Mouse (Mus musculus): ENCODE measurements around the gene Imp4. TPM values are rescaled to one million over a fixed set of nuclear protein-coding genes. Genes with fewer than 3 reads are reported as not detected.

The Imp4 gene
- total RNA-seq (2014; fragmentation: Nextera tagmentation) (121 and 129 TPM in 2 replicates), total RNA-seq (2017) (35.5 and 36.5 TPM in 2 replicates), polyA plus RNA-seq (2012) (50.4 and 71.2 TPM in 2 replicates)

DNA sequence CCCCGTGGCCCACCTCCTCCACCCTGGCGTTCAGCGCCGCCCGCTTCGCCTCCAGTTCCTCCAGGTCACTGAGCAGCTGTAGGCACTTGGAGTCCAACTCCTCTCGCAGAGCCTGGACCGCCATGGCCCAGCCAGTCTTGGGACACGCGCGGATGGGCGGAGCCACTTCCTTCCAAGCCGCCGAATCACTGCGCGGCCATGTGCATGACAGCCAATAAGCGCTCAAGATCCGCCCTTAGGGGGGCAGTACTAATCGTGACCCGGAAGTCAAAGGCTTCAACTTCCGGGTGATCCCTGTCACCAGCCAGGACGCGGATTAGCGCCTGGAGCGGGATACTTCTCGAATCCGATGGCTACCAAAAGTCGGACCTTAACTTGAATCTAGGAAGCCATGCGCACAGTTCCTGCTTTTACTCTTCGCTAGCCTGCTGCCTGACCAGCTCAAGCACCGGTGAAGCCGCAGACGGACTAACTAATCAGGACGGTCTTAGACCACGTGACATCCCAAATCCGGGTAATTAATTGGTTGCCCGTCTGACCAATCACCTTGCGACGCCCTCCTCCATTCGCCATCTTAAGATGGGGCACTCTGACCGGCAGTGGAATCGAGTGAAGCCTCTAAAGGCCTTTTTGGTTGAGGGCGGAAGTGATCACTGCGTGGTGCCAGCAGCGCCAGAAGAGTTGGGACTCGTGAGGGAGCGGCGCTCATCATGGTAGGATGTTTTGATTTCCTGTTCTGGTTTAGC is at the start of gene Imp4, which contains the start of gene Ccdc115:
TSS of gene Imp4 (plus strand) at position 637 of the 746 bp plus-strand sequence.
TSS of gene Ccdc115 (minus strand) at position 458 of the 746 bp plus-strand sequence.
- TF ChIP-seq GATA2 (IDR thresholded peaks at IDR 0.05; ENCODE audit: borderline replicate concordance, low read depth, low read length): no peak
- no peak for TF ChIP-seq TAL1 (conservative IDR thresholded peaks at IDR 0.05; ENCODE audit: low read depth, low read length)
- peak; percentile 99 for DNase-seq (ENCODE audit: low spot score)
- Histone ChIP-seq H3K27me3 (ENCODE audit: insufficient read depth, low read length) (no peaks in the 10 kb centered on the region), H3K36me3 (replicated peaks) (peaks cover 64% of the 10 kb centered on the region), H3K4me1 (ENCODE audit: insufficient read depth, low read depth, low read length) (peaks cover 40% of the 10 kb centered on the region), H3K4me3 (ENCODE audit: low read depth, low read length) (peak within 1 kb of the TSS; percentile 74), H3K9me3 (replicated peaks) (peaks cover 4% of the 10 kb centered on the region)
- ATAC-seq (ENCODE audit: extremely low read depth, insufficient number of reproducible peaks, low FRiP score, poor library complexity, severe bottlenecking): peak; percentile 91

DNA sequence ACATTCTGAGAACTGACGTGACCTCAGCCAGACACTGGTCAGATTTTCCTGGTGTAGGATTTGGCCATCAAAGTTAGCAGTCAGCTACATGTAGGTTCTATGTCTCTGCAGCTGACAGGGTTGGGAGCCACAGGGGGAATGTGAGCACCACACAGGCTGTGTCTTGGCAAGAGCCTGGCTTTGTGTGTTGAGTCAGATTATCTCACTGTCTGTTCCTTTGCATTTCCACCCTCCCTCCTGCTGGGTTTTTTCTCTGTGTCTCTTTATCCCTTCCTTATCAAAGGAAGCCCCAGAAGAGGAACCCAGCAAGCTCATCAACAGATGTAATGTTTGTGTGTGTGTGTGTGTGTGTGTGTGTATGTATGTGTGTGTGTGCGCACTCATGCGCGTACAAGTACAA is 43.3 kb upstream of the Imp4 start:
- Histone ChIP-seq H3K4me3 (ENCODE audit: low read depth, low read length) (no peak overlapping the region), H3K9me3 (replicated peaks) (no peaks in the 10 kb centered on the region), H3K36me3 (replicated peaks) (no peaks in the 10 kb centered on the region), H3K27me3 (ENCODE audit: insufficient read depth, low read length) (peaks cover 5% of the 10 kb centered on the region), H3K4me1 (ENCODE audit: insufficient read depth, low read depth, low read length) (no peaks in the 10 kb centered on the region)
- TF ChIP-seq POLR2AphosphoS5 (IDR thresholded peaks at IDR 0.05; ENCODE audit: insufficient replicate concordance, low read depth, low read length) (no peak), GATA1 (IDR thresholded peaks at IDR 0.05; ENCODE audit: borderline replicate concordance, low read length) (no peak), GATA2 (IDR thresholded peaks at IDR 0.05; ENCODE audit: borderline replicate concordance, low read depth, low read length) (no peak), CTCF (IDR thresholded peaks at IDR 0.05; ENCODE audit: low read depth, low read length) (no peak), TAL1 (conservative IDR thresholded peaks at IDR 0.05; ENCODE audit: low read depth, low read length) (no peak)
- no peak for DNase-seq (ENCODE audit: low spot score)
- no peak for ATAC-seq (ENCODE audit: extremely low read depth, insufficient number of reproducible peaks, low FRiP score, poor library complexity, severe bottlenecking)

DNA sequence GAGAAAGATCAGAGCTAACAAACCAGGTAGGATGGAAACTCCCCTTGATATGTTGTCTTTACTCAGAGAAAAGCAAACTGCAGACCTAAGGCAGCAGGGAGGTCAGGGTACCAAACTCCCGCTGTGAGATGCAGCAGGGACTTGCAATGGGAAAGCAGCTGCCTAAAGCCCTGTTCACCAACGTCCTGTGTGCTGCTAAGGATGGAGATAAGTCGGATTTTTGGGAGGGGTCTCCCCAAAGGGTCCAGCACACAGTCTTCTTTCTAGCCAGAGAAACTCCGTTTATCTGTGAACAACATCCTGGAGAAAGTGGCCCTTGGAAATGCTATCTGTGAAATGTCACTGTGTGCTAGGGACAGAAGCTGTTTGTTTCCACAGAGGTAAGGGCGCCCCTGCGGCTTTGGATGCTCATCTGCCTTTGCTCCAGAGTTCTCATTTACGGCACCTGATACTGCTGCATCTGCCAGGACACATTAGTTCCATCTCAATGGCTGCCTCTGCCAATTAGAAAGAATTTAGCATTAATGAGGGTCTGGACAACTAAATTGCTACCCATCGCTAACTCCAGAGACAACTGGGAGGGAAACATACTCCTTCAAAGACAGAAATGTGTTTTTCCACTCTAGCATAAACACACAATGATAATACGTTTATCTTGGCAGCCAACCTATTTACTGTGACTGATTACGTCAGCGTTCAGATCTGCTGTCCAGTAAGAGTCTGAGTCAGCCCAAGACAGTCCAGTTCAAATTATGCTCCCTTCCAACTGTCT is 40.3 kb upstream of the Imp4 start:
- H3K27me3 ChIP-seq (ENCODE audit: insufficient read depth, low read length): no peaks in the 10 kb centered on the region; the same call in 1 of the 2 replicates
- no peaks in the 10 kb centered on the region for H3K9me3 ChIP-seq (replicated peaks)
- no peak for ATAC-seq (ENCODE audit: extremely low read depth, insufficient number of reproducible peaks, low FRiP score, poor library complexity, severe bottlenecking)
- no peaks in the 10 kb centered on the region for H3K4me1 ChIP-seq (ENCODE audit: insufficient read depth, low read depth, low read length)
- TF ChIP-seq TAL1 (conservative IDR thresholded peaks at IDR 0.05; ENCODE audit: low read depth, low read length): no peak
- no peak for TF ChIP-seq GATA2 (IDR thresholded peaks at IDR 0.05; ENCODE audit: borderline replicate concordance, low read depth, low read length)
- TF ChIP-seq POLR2AphosphoS5 (IDR thresholded peaks at IDR 0.05; ENCODE audit: insufficient replicate concordance, low read depth, low read length): no peak
- no peak for TF ChIP-seq CTCF (IDR thresholded peaks at IDR 0.05; ENCODE audit: low read depth, low read length)
- no peak for TF ChIP-seq GATA1 (IDR thresholded peaks at IDR 0.05; ENCODE audit: borderline replicate concordance, low read length)
- H3K36me3 ChIP-seq (replicated peaks): no peaks in the 10 kb centered on the region
- no peak overlapping the region for H3K4me3 ChIP-seq (ENCODE audit: low read depth, low read length)
- DNase-seq (ENCODE audit: low spot score): no peak

DNA sequence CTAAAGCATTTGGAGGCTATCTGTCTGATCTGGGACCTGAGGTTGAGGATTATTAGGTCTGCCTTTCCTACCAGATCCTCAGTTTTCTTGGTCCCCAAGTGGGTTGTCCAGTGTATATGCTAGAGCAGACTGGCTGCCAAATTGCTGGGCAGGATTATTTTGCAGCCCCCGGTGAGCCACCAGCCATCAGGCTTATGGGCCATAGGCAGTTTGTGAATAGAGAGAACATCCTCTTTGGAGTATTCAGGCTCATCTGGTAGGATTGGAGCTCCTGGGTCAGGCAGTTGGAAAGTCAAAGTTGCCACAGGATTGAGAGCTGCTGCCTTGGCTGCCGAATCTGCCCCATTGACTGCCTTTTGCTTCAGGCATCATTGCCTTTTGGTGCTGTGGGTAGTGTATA is 11.2 kb upstream of the Imp4 start:
- Histone ChIP-seq H3K9me3 (replicated peaks) (peaks cover 46% of the 10 kb centered on the region), H3K4me3 (ENCODE audit: low read depth, low read length) (no peak overlapping the region), H3K36me3 (replicated peaks) (no peaks in the 10 kb centered on the region), H3K27me3 (ENCODE audit: insufficient read depth, low read length) (no peaks in the 10 kb centered on the region; the same call in 1 of the 2 replicates), H3K4me1 (ENCODE audit: insufficient read depth, low read depth, low read length) (no peaks in the 10 kb centered on the region)
- TF ChIP-seq CTCF (IDR thresholded peaks at IDR 0.05; ENCODE audit: low read depth, low read length): no peak
- TF ChIP-seq POLR2AphosphoS5 (IDR thresholded peaks at IDR 0.05; ENCODE audit: insufficient replicate concordance, low read depth, low read length): no peak
- no peak for TF ChIP-seq GATA2 (IDR thresholded peaks at IDR 0.05; ENCODE audit: borderline replicate concordance, low read depth, low read length)
- TF ChIP-seq GATA1 (IDR thresholded peaks at IDR 0.05; ENCODE audit: borderline replicate concordance, low read length): no peak
- no peak for TF ChIP-seq TAL1 (conservative IDR thresholded peaks at IDR 0.05; ENCODE audit: low read depth, low read length)
- DNase-seq (ENCODE audit: low spot score): no peak
- ATAC-seq (ENCODE audit: extremely low read depth, insufficient number of reproducible peaks, low FRiP score, poor library complexity, severe bottlenecking): no peak

DNA sequence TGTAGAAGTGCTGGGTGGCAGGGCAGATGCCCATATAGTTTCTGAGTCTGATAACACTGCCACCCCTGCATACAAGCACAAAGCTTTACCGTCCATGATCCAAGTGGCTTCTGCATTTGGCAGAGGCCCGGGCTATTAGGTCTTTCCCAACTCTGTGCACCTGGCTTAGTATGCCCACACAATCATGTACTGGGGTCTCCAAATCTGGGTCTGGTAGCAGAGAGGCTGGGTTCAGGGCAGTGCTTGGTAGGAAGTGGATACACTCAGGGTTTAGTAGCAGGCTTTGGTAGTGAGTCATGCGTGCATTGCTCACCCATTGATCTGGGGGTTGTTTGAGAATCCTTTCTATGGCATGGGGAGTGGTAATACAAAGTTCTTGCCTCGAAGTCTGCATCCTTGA is 10.4 kb upstream of the Imp4 start:
- H3K4me3 ChIP-seq (ENCODE audit: low read depth, low read length): no peak overlapping the region
- peaks cover 50% of the 10 kb centered on the region for H3K9me3 ChIP-seq (replicated peaks)
- H3K36me3 ChIP-seq (replicated peaks): no peaks in the 10 kb centered on the region
- no peaks in the 10 kb centered on the region for H3K4me1 ChIP-seq (ENCODE audit: insufficient read depth, low read depth, low read length)
- ATAC-seq (ENCODE audit: extremely low read depth, insufficient number of reproducible peaks, low FRiP score, poor library complexity, severe bottlenecking) (no peak), DNase-seq (ENCODE audit: low spot score) (no peak)
- no peaks in the 10 kb centered on the region; the same call in 1 of the 2 replicates for H3K27me3 ChIP-seq (ENCODE audit: insufficient read depth, low read length)
- TF ChIP-seq CTCF (IDR thresholded peaks at IDR 0.05; ENCODE audit: low read depth, low read length): no peak
- no peak for TF ChIP-seq GATA1 (IDR thresholded peaks at IDR 0.05; ENCODE audit: borderline replicate concordance, low read length)
- TF ChIP-seq GATA2 (IDR thresholded peaks at IDR 0.05; ENCODE audit: borderline replicate concordance, low read depth, low read length): no peak
- no peak for TF ChIP-seq TAL1 (conservative IDR thresholded peaks at IDR 0.05; ENCODE audit: low read depth, low read length)
- TF ChIP-seq POLR2AphosphoS5 (IDR thresholded peaks at IDR 0.05; ENCODE audit: insufficient replicate concordance, low read depth, low read length): no peak

DNA sequence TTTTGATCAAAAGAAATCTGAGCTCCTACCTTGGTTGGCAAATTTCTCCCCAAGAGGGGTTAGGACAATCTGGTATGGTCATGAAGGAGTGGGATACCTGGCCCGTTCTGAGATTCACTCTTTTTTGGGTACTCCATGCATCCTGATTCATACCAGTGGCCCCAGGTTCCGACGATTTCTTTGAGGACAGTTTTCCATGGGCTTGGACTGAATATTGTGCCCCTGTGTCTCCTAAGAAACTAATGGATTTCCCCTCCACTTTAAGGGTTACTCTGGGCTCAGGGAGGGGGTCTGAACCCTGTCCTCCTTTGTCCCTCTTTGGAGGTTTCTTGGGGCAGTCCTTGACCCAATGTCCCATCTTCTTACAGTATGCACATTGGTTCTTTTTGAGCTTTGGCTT is 8.7 kb upstream of the Imp4 start:
- DNase-seq (ENCODE audit: low spot score) (no peak), ATAC-seq (ENCODE audit: extremely low read depth, insufficient number of reproducible peaks, low FRiP score, poor library complexity, severe bottlenecking) (no peak)
- H3K9me3 ChIP-seq (replicated peaks): peaks cover 54% of the 10 kb centered on the region
- TF ChIP-seq TAL1 (conservative IDR thresholded peaks at IDR 0.05; ENCODE audit: low read depth, low read length) (no peak), POLR2AphosphoS5 (IDR thresholded peaks at IDR 0.05; ENCODE audit: insufficient replicate concordance, low read depth, low read length) (no peak), CTCF (IDR thresholded peaks at IDR 0.05; ENCODE audit: low read depth, low read length) (no peak), GATA2 (IDR thresholded peaks at IDR 0.05; ENCODE audit: borderline replicate concordance, low read depth, low read length) (no peak), GATA1 (IDR thresholded peaks at IDR 0.05; ENCODE audit: borderline replicate concordance, low read length) (no peak)
- H3K4me1 ChIP-seq (ENCODE audit: insufficient read depth, low read depth, low read length): peaks cover 6% of the 10 kb centered on the region
- H3K4me3 ChIP-seq (ENCODE audit: low read depth, low read length): no peak overlapping the region
- H3K27me3 ChIP-seq (ENCODE audit: insufficient read depth, low read length): no peaks in the 10 kb centered on the region; the same call in 1 of the 2 replicates
- H3K36me3 ChIP-seq (replicated peaks): peaks cover 11% of the 10 kb centered on the region
